Mouse (Mus musculus): Measurements from ENCODE around the gene Irx5.

GRCm38 (mm10) chr8:92365944-92366735, 8.7 kb downstream of the Irx5 start:
- no peak for TF ChIP-seq POLR2A (IDR thresholded peaks at IDR 0.05; ENCODE audit: borderline replicate concordance, insufficient read depth, low read length)
- no peak for TF ChIP-seq CTCF (IDR thresholded peaks at IDR 0.05; ENCODE audit: borderline replicate concordance, insufficient read depth, low read depth, low read length)

All from cerebellum, adult 2 months (tissue).